Mouse (Mus musculus) olfactory bulb, adult 2 months (tissue): ENCODE measurements around the gene Gm17428. TPM values are rescaled to one million over a fixed set of nuclear protein-coding genes. Genes with fewer than 3 reads are reported as not detected.
A peak's percentile ranks its signal among the peaks of the same experiment; 100 is the strongest.

Source experiments
- H3K27ac ChIP-seq: fragments of 200-500 bp; 2 replicates; pipeline ENCODE4 v1.5.1; 2012; ENCODE audit warnings: low read depth, low read length; ENCODE audit not compliant: insufficient read depth
- H3K4me1 ChIP-seq: fragments of 200-500 bp; 2 replicates; pipeline ENCODE4 v1.6.1; 2012; ENCODE audit warnings: low read length; ENCODE audit not compliant: control insufficient read depth, insufficient read depth
- H3K4me3 ChIP-seq: fragments of 200-500 bp; 2 replicates; pipeline ENCODE4 v1.5.1; 2012; ENCODE audit warnings: mild to moderate bottlenecking, low read depth, low read length, moderate library complexity; ENCODE audit not compliant: insufficient read depth
- CTCF ChIP-seq: fragments of 200-500 bp; IDR thresholded peaks from 2 replicates; pipeline ENCODE4 v1.5.1; 2012; ENCODE audit warnings: low read depth, mild to moderate bottlenecking, low read length, moderate library complexity; ENCODE audit not compliant: insufficient read depth
- POLR2A ChIP-seq: fragments of 200-500 bp; IDR thresholded peaks from 2 replicates; pipeline ENCODE4 v1.6.1; 2012; ENCODE audit warnings: mild to moderate bottlenecking, low read depth, low read length, moderate library complexity; ENCODE audit not compliant: insufficient read depth
- WGBS: fragments of 180-500 bp; shearing (Covaris S2); methylation state at CpG from one replicate; pipeline ENCODE4 v1.1.7; 2018; 5-methylcytosine and 5-hydroxymethylcytosine counted together
- polyA plus RNA-seq: library from polyadenylated mRNA; stranded (reverse); fragments of >200 nt; gene quantifications from 2 replicates; pipeline ENCODE4 v1.2.4, GENCODE M21; 2012; ENCODE audit warnings: low replicate concordance; ENCODE audit not compliant: missing spikeins, insufficient read depth, insufficient read length

Gene Gm17428
- polyA plus RNA-seq, 1 experiment = not detected

GRCm38 (mm10) chr14:55015767-55016111, 39.0 kb downstream of the Gm17428 start:
- Histone ChIP-seq H3K4me1 (peaks cover 5% of the 10 kb centered on the region; the same call in 1 of the 2 replicates), H3K4me3 (peak overlapping the region; percentile 95), H3K27ac (peak overlapping the region; percentile 71; the same call in 1 of the 2 replicates)
- 0% methylated on average over 17 of the region's 17 CpGs for WGBS
- TF ChIP-seq CTCF = 0 out of 2 replicates have a peak, but pooled peaks have one; percentile 11
- TF ChIP-seq POLR2A = no peak

- 91% methylated on average over 16 of the region's 16 CpGs for WGBS
These were observed 40.1 kb downstream of the Gm17428 start for GRCm38 (mm10) chr14:55016876-55017275.

GRCm38 (mm10) chr14:55020394-55020793, 43.7 kb downstream of the Gm17428 start:
- 56% methylated on average over 9 of the region's 9 CpGs for whole genome bisulfite sequencing
- TF ChIP-seq CTCF = no peak
- TF ChIP-seq POLR2A = no peak
- no peaks in the 10 kb centered on the region for H3K4me1 ChIP-seq
- no peak overlapping the region for H3K27ac ChIP-seq
- H3K4me3 ChIP-seq = no peak overlapping the region

More at GRCm38 (mm10) chr14:55016876-55017275, 40.1 kb downstream of the Gm17428 start:
- H3K27ac ChIP-seq = no peak overlapping the region
- TF ChIP-seq CTCF (no peak), POLR2A (no peak)
- H3K4me1 ChIP-seq = peaks cover 5% of the 10 kb centered on the region; the same call in 1 of the 2 replicates
- no peak overlapping the region for H3K4me3 ChIP-seq

DNA sequence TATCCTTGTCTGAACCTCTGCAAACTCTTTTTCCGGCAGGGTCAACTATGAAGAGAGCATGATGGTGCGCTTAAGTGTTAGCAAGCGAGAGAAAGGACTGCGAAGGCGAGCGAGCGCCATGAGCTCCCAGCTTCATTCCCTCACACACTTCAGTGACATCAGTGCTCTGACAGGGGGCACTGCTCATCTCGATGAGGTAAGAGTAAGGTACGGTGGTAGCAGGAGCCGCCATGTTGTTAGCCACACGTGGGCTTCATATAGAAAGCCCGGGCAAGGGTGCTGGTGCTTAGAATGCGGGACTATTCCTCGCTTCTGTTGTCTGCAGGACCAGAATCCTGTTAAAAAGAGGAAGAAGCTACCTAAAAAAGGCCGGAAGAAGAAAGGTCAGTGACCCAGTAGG, 46.3 kb downstream of the Gm17428 start:
- Histone ChIP-seq H3K4me1 (no peaks in the 10 kb centered on the region), H3K4me3 (no peak overlapping the region), H3K27ac (no peak overlapping the region)
- TF ChIP-seq POLR2A = no peak
- TF ChIP-seq CTCF = no peak
- WGBS = 91% methylated on average over 15 of the region's 15 CpGs

GRCm38 (mm10) chr14:55024236-55024635, 47.5 kb downstream of the Gm17428 start:
- no peak overlapping the region for H3K4me3 ChIP-seq

GRCm38 (mm10) chr14:55025527-55025926, 48.8 kb downstream of the Gm17428 start:
- Histone ChIP-seq H3K4me1 (peaks cover 9% of the 10 kb centered on the region), H3K27ac (no peak overlapping the region), H3K4me3 (no peak overlapping the region)
- WGBS = 78% methylated on average over 5 of the region's 5 CpGs
- TF ChIP-seq POLR2A = no peak

More at GRCm38 (mm10) chr14:55024236-55024635, 47.5 kb downstream of the Gm17428 start:
- no peak for TF ChIP-seq CTCF
- no peak for TF ChIP-seq POLR2A
- WGBS = 60% methylated on average over 7 of the region's 7 CpGs
- H3K27ac ChIP-seq = no peak overlapping the region
- peaks cover 9% of the 10 kb centered on the region for H3K4me1 ChIP-seq

Other genes with a start within 250 kb of the Gm17428 start
- gene Slc7a8, start 195.0 kb upstream of the Gm17428 start, polyA plus RNA-seq = not detected in 2 replicates
- gene Rnf212b, start 162.8 kb upstream of the Gm17428 start, polyA plus RNA-seq = not detected in 2 replicates
- gene Homez, start 106.0 kb upstream of the Gm17428 start, polyA plus RNA-seq = not detected in 2 replicates
- not detected in 2 replicates for gene Ppp1r3e, start 99.4 kb upstream of the Gm17428 start, polyA plus RNA-seq
- 145 TPM in 1 of 2 replicates, not detected in the other for gene Bcl2l2, start 93.6 kb upstream of the Gm17428 start, polyA plus RNA-seq
- gene Gm20521, start 93.5 kb upstream of the Gm17428 start, polyA plus RNA-seq = not detected in 2 replicates
- not detected in 2 replicates for gene Pabpn1, start 84.4 kb upstream of the Gm17428 start, polyA plus RNA-seq
- gene Slc22a17, start 63.8 kb upstream of the Gm17428 start, polyA plus RNA-seq = 220 TPM in 1 of 2 replicates, not detected in the other
- gene Efs, start 50.8 kb upstream of the Gm17428 start, polyA plus RNA-seq = not detected in 2 replicates
- not detected in 2 replicates for gene Il25, start 44.2 kb upstream of the Gm17428 start, polyA plus RNA-seq
- not detected in 2 replicates for gene Cmtm5, start 40.7 kb upstream of the Gm17428 start, polyA plus RNA-seq
- gene Myh6, start 10.0 kb upstream of the Gm17428 start, polyA plus RNA-seq = not detected in 2 replicates
- not detected in 2 replicates for gene Myh7, start 17.7 kb downstream of the Gm17428 start, polyA plus RNA-seq
- gene Ngdn, start 38.5 kb downstream of the Gm17428 start, polyA plus RNA-seq = not detected in 2 replicates
- not detected in 2 replicates for gene Zfhx2, start 115.4 kb downstream of the Gm17428 start, polyA plus RNA-seq
- gene Thtpa, start 117.9 kb downstream of the Gm17428 start, polyA plus RNA-seq = not detected in 2 replicates
- gene Ap1g2, start 129.7 kb downstream of the Gm17428 start, polyA plus RNA-seq = not detected in 2 replicates
- gene Jph4, start 140.0 kb downstream of the Gm17428 start, polyA plus RNA-seq = not detected in 2 replicates
- not detected in 2 replicates for gene Dhrs2, start 245.1 kb downstream of the Gm17428 start, polyA plus RNA-seq